Mouse (Mus musculus) megakaryocyte progenitor cell, adult 5-6 weeks (primary cell): Measurements from ENCODE around the gene Ankrd12. TPM values are rescaled to one million over a fixed set of nuclear protein-coding genes. Genes with fewer than 3 reads are reported as not detected.
"Not testable (repeated sequence)": the region's sequence is repeated elsewhere in the genome, so short reads cannot be mapped to it uniquely, and the experiment has no call there.

ENCODE experiments used
- ATAC-seq: replicated peaks from 2 replicates; pipeline ENCODE4 v1.8.0; 2016; ENCODE audit warnings: mild to moderate bottlenecking, moderate TSS enrichment, inconsistent platforms; ENCODE audit not compliant: poor library complexity
- total RNA-seq, 2 experiments: library from RNA; stranded (forward) in 1 of 2; stranded (reverse) in 1 of 2; fragments of 157-497, 149-512 nt in 1 of 2; fragments of 200-1000 nt in 1 of 2; gene quantifications; 2 replicates each; pipeline versions ENCODE4 v1.2.3 to v1.2.4; 2015 to 2017

Gene Ankrd12
- total RNA-seq, 2 experiments from 2014 or later, result 48.1 to 60.3 TPM

DNA sequence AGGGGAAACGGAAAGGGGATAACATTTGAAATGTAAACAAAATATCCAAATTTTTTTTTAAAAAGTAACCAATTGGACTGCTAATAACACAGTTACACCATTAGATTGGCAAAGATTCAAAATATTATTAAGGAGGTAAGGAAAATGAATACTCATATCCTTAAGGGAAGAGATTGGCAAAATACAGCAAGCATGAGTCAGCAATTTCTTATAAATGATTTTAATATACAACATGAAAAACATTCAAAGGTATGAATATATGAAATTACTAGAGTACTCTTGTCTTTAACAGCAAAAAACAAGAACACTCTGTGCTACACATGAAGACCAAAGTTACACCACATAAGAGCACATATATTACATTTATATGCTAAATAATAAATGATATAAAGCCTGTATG, 8.1 kb upstream of the Ankrd12 start:
- no peak for ATAC-seq

GRCm38 (mm10) chr17:66084486-66084885, 7.6 kb upstream of the Ankrd12 start:
- ATAC-seq, result peak; percentile 63; the same call in 1 of the 2 replicates

- ATAC-seq, result peak; percentile 15
Measured at GRCm38 (mm10) chr17:66077437-66077850, 555 bp upstream of the Ankrd12 start.

DNA sequence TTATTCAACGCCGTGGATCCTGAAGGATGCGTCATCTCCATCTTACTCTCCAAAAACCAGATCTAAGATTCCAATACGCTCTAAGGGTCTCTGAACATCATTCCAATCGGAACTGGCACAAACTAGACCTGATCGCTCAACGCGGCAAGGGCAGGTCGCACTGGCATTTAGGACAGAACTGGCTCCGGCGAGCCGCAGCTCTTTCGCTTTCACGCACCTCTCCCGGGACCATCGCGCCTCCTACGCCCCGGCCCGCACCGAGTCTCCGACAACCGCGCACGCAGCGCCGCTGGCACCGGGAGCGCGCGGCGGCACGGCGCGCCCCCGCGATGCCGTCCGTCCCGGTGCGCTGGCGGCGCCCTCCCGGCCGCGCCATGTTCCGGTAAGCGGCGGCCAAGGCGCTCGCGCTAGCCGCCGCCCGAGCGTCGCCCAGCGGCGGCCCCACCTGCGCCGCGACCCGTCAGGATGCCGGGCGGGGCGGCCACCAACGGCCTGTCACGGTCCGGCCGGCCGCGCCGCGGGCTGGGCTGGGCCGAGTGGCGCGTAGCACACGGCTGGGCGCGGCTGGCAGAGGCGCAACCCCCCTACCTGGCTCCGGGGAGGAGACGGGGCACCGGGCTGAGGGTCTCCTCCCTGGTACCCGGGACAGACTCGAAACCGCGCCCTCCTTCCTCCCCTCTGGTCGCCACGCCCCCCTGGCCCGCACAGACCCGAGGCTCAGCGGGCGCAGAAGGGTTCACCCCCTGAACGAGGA, 538 bp downstream of the Ankrd12 start:
- ATAC-seq, result peak; percentile 47

GRCm38 (mm10) chr17:66075827-66076173, 1.1 kb downstream of the Ankrd12 start:
- peak; percentile 33 for ATAC-seq

GRCm38 (mm10) chr17:66073971-66074370, 2.9 kb downstream of the Ankrd12 start:
- no peak for ATAC-seq

DNA sequence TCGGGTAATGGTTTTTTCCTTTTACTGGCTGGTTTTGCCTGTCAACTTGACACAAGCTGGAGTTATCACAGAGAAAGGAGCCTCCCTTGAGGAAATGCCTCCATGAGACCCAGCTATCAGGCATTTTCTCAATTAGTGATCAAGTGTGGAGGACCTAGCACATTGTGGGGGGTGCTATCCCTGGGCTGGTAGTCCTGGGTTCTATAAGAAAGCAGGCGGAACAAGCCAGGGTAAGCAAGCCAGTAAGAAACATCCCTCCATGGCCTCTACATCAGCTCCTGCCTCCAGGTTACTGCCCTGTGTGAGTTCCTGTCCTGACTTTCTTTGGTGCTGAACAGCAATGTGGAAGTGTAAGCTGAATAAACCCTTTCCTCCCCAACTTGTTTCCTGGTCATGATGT, 7.9 kb downstream of the Ankrd12 start:
- not testable (repeated sequence) for ATAC-seq

GRCm38 (mm10) chr17:66065115-66065514, 11.8 kb downstream of the Ankrd12 start:
- ATAC-seq, result no peak

GRCm38 (mm10) chr17:66061241-66061938, 15.5 kb downstream of the Ankrd12 start:
- 0 out of 2 replicates have a peak, but pooled peaks have one; percentile 37 for ATAC-seq

- no peak for ATAC-seq
Measured at GRCm38 (mm10) chr17:66058160-66058559, 18.7 kb downstream of the Ankrd12 start.

- ATAC-seq, result no peak
Measured at GRCm38 (mm10) chr17:66057145-66057544, 19.7 kb downstream of the Ankrd12 start.

DNA sequence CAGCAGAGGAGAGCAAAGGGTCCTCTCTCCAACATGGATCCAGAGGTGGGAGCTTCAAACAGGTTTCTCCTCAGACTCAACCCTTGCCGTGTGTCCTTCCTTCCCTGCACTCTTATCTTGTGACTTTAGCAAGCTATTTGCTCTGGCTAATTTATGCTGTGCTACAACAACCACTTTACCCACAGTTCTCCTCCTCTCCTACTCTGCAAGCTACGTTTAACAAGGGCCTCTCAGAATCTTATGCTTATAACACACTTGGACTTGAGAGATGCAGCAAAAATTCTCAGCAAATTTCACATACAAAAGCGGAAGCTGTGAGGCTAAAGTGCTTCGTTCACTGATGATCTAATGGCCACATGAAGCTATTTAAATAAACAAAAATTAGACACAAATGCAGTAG, 23.5 kb downstream of the Ankrd12 start:
- no peak for ATAC-seq

DNA sequence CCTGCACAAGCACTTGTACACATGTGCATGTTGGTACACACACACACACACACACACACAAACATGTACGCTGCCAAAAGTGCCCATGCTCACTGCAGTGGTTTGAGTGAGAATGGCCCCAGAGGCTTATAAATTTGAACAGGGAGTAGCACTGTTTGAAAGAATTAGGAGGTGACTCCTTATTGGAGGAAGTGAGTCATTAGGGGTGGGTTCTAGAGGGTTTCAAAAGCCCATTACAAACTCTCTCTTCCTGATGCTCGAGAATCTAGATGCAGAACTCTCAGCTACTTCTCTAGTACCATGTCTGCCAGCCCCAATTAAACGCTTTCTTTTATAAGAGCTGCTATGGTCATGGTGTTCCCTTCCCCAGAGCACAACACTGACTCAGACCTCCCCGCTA, 28.1 kb downstream of the Ankrd12 start:
- ATAC-seq, result peak; percentile 42

DNA sequence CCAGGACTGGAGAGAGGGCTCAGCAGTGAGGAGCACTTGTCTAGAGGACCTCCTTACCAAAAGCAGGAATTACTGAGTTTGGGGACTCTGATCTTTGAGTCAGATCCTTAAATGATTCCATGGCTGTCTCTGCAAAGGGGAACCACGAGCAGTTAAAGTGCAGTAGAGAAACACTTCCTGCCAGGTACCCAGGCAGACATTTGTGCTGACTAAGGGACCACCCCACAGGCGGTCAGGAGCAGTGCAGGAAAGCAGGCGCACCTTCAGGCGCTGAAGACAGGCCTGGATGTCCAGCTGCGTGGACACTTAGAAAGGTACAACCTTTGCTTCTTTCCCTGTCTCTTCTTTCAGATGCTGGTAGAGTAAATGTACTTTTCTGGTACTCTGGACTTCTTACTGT, 28.7 kb downstream of the Ankrd12 start:
- peak; percentile 64; the same call in 1 of the 2 replicates for ATAC-seq

DNA sequence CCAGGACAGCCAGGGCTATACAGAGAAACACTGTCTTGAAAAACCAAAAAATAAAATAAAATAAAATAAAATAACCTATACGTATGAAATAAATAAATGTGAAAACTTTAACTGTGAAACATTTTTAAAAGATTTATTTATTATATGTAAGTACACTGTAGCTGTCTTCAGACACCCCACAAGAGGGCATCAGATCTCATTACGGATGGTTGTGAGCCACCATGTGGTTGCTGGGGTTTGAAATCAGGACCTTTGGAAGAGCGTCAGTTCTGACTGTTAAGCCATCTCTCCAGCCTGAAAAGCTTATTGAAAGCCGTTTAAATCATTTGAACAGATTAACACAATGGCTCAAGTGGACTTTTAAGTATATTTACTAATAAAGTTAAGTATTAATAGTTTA, 33.2 kb downstream of the Ankrd12 start:
- not testable (repeated sequence) for ATAC-seq

DNA sequence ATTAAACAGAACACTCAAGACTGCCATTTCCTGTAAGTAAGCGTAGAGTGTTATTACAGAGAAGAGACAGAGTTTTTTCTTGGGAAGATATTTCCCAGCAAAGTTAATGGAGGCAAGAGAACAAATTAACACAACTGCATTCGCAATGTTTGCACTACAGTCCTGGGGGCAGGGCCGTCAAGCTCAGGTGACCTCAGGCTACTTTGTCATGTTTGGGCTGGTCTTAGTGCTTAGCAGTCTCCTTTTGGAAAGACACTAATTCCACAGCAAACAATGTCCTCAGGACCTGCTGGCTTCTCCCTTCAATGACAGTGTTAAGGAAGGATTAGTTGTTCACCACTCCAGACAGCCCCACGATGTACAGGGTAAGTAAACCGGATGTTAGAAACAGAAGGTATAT, 35.9 kb downstream of the Ankrd12 start:
- no peak for ATAC-seq

GRCm38 (mm10) chr17:66033239-66033638, 43.6 kb downstream of the Ankrd12 start:
- ATAC-seq, result no peak

DNA sequence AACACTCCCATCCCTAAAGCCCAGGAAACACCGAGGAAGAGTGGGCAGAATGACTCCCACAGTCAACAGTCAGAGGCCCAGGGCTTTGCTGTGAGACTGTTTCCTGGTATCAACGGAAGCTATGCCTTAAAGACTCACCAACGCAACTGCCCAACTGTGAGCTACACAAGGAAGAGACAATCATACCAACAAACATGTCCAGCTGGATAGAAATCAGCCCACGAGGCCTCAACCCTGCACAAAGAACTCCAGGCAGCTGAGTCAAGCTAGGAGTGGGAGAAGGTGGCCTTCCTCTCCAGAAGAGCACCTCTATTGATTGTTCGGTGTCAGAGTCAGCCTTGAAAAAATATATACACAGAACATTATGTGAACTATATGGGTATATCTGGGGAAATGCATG, 44.9 kb downstream of the Ankrd12 start:
- no peak for ATAC-seq

GRCm38 (mm10) chr17:66024211-66024610, 52.7 kb downstream of the Ankrd12 start:
- no peak for ATAC-seq

DNA sequence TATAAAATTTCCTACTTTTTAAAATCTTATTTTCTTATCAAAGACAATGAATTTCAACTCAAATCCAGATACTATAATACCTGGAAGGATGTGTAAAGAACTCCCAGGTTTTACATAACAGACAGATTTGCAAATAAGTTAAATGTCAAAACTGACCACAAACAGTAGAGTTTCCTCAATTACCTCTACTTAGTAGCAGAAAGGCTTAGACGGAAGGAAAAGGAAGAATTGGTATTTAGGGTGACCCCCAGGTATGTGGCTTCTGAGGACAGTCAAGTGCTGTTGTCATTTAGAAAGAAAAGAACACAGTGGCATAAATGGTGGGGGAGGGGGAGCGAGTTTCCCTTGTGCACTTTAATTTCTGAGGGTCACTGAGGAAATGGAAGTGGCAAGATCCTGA, 65.1 kb downstream of the Ankrd12 start:
- ATAC-seq, result peak; percentile 64

GRCm38 (mm10) chr17:66007892-66008291, 69.0 kb downstream of the Ankrd12 start:
- no peak for ATAC-seq

- peak; percentile 78 for ATAC-seq
Measured at GRCm38 (mm10) chr17:66007473-66007872, 69.4 kb downstream of the Ankrd12 start.
